Mouse (Mus musculus) midbrain, embryonic 11.5 days (tissue): ENCODE measurements around the gene Prrg2. TPM values are rescaled to one million over a fixed set of nuclear protein-coding genes. Genes with fewer than 3 reads are reported as not detected.
A peak's percentile ranks its signal among the peaks of the same experiment; 100 is the strongest.

Experiments used
- ATAC-seq: fragments of 200-750 bp; cut with Nextera tagmentation; 2 replicates; pipeline ENCODE4 v1.8.0; 2017; ENCODE audit warnings: moderate TSS enrichment, moderate library complexity; ENCODE audit not compliant: low FRiP score
- DNase-seq: peaks from one replicate; pipeline ENCODE4 v3.0.0; 2015; ENCODE audit warnings: low spot score; ENCODE audit errors: missing footprints
- H3K27ac ChIP-seq: fragments of 300-500 bp; sonication (generic); 2 replicates; pipeline ENCODE4 v1.5.1; 2014; ENCODE audit warnings: low read depth, low read length
- H3K27me3 ChIP-seq: fragments of 300-500 bp; sonication (generic); 2 replicates; pipeline ENCODE4 v1.6.1; 2014; ENCODE audit warnings: mild to moderate bottlenecking, low read length, moderate library complexity, mixed read lengths; ENCODE audit not compliant: control insufficient read depth, insufficient read depth
- H3K36me3 ChIP-seq: fragments of 300-500 bp; sonication (generic); 2 replicates; pipeline ENCODE4 v1.6.1; 2014; ENCODE audit warnings: mild to moderate bottlenecking, low read length, moderate library complexity, mixed read lengths; ENCODE audit not compliant: control insufficient read depth, insufficient read depth
- H3K4me1 ChIP-seq: fragments of 300-500 bp; sonication (generic); 2 replicates; pipeline ENCODE4 v1.6.1; 2014; ENCODE audit warnings: low read length; ENCODE audit not compliant: control insufficient read depth, insufficient read depth
- H3K4me2 ChIP-seq: fragments of 300-500 bp; sonication (generic); 2 replicates; pipeline ENCODE4 v1.6.1; 2014; ENCODE audit warnings: mild to moderate bottlenecking, moderate library complexity
- H3K4me3 ChIP-seq: fragments of 300-500 bp; sonication (generic); 2 replicates; pipeline ENCODE4 v1.5.1; 2014; ENCODE audit warnings: low read depth, low read length
- H3K9ac ChIP-seq: fragments of 300-500 bp; sonication (generic); 2 replicates; pipeline ENCODE4 v1.6.1; 2014; ENCODE audit warnings: low read length
- H3K9me3 ChIP-seq: fragments of 300-500 bp; sonication (generic); 2 replicates; pipeline ENCODE4 v1.6.1; 2016; ENCODE audit warnings: low read length; ENCODE audit not compliant: control insufficient read depth
- WGBS: fragments of 180-500 bp; shearing (Covaris S2); extraction: QIAGEN DNeasy Blood & Tissue Kit; methylation state at CpG from one replicate; pipeline ENCODE4 v1.1.7; 2014; 5-methylcytosine and 5-hydroxymethylcytosine counted together
- polyA plus RNA-seq: library from polyadenylated mRNA; unstranded; fragments of >200 nt; fragmentation: Nextera tagmentation; extraction: Ambion mirVana; gene quantifications from 2 replicates; pipeline ENCODE4 v1.2.1, GENCODE M21; 2014

Prrg2 gene
- polyA plus RNA-seq, 1 experiment from 2014 or later = 13.5 TPM

GRCm38 (mm10) chr7:45069671-45070070 is 7.2 kb upstream of the Prrg2 start:
- H3K27me3 ChIP-seq = no peaks in the 10 kb centered on the region
- ATAC-seq = no peak
- H3K4me3 ChIP-seq = no peak overlapping the region
- peak; percentile 2 for DNase-seq
- no peaks in the 10 kb centered on the region for H3K9me3 ChIP-seq
- no peak overlapping the region for H3K27ac ChIP-seq
- H3K9ac ChIP-seq = no peak overlapping the region
- H3K4me2 ChIP-seq = no peak overlapping the region
- 97% methylated on average over 2 of the region's 2 CpGs for WGBS
- H3K4me1 ChIP-seq = no peaks in the 10 kb centered on the region
- H3K36me3 ChIP-seq = no peaks in the 10 kb centered on the region

DNA sequence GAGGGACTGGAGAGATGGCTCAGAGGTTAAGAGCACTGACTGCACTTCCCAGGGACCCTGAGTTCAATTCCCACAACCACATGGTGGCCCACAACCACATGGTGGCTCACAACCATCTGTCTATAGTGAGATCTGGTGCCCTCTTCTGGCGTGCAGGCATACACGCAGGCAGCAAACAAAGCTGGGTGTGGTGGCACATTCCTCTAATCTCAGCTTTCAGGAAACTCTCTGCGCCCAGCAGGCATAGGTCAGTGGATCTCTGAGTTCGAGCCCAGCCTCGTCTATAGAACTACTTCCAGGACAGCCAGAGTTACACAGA is 5.5 kb upstream of the Prrg2 start:
- 30% methylated on average over 5 of the region's 5 CpGs for WGBS
- Histone ChIP-seq H3K9ac (no peak overlapping the region), H3K4me1 (peaks cover 5% of the 10 kb centered on the region; the same call in 1 of the 2 replicates), H3K36me3 (no peaks in the 10 kb centered on the region), H3K27me3 (no peaks in the 10 kb centered on the region), H3K4me2 (no peak overlapping the region), H3K4me3 (no peak overlapping the region), H3K27ac (no peak overlapping the region), H3K9me3 (no peaks in the 10 kb centered on the region)
- ATAC-seq = no peak
- DNase-seq = peak; percentile 84

- 76% methylated on average over 4 of the region's 4 CpGs for WGBS
Measured at GRCm38 (mm10) chr7:45067190-45067999, 4.9 kb upstream of the Prrg2 start.

DNA sequence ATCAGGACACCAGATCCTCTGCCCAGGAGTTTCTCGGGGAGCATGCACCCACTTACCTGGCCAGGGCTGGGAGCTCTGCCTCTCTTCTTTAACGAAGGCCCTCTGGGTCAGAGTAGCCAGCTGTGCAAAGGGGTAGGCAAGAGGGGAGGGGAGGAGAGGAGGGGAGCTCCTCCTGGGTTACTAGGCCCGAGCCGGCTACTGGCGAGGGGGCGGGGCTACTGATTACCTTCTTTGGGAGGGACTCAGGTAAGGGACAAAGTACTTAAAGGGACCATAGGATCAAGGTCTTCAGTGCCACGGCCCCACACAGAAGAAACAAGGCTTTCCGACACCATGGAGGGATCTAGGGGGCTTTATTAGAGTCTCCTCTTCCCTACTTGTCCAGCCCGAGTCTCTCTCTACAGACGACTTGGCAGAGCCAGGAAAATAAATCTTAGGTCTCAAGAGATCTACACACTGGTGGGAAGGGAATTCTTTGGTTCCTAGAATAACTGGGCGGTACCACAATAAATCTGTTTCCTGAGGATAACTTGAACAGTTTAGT is 873 bp downstream of the Prrg2 start:
- H3K9ac ChIP-seq = peak overlapping the region; percentile 41
- peaks cover 15% of the 10 kb centered on the region for H3K4me1 ChIP-seq
- H3K27me3 ChIP-seq = no peaks in the 10 kb centered on the region
- no peak overlapping the region for H3K27ac ChIP-seq
- no peaks in the 10 kb centered on the region for H3K9me3 ChIP-seq
- H3K4me2 ChIP-seq = peak overlapping the region; percentile 49
- peak overlapping the region; percentile 44 for H3K4me3 ChIP-seq
- H3K36me3 ChIP-seq = no peaks in the 10 kb centered on the region
- ATAC-seq (0 out of 2 replicates have a peak, but pooled peaks have one; percentile 5), DNase-seq (no peak)
- 28% methylated on average over 11 of the region's 11 CpGs for WGBS

More at GRCm38 (mm10) chr7:45067190-45067999, 4.9 kb upstream of the Prrg2 start:
- H3K4me2 ChIP-seq = no peak overlapping the region
- no peak for DNase-seq
- no peak for ATAC-seq
- H3K36me3 ChIP-seq = no peaks in the 10 kb centered on the region
- H3K4me3 ChIP-seq = no peak overlapping the region
- H3K9me3 ChIP-seq = no peaks in the 10 kb centered on the region
- no peaks in the 10 kb centered on the region for H3K27me3 ChIP-seq
- no peak overlapping the region for H3K9ac ChIP-seq
- H3K27ac ChIP-seq = no peak overlapping the region
- peaks cover 6% of the 10 kb centered on the region; the same call in 1 of the 2 replicates for H3K4me1 ChIP-seq

DNA sequence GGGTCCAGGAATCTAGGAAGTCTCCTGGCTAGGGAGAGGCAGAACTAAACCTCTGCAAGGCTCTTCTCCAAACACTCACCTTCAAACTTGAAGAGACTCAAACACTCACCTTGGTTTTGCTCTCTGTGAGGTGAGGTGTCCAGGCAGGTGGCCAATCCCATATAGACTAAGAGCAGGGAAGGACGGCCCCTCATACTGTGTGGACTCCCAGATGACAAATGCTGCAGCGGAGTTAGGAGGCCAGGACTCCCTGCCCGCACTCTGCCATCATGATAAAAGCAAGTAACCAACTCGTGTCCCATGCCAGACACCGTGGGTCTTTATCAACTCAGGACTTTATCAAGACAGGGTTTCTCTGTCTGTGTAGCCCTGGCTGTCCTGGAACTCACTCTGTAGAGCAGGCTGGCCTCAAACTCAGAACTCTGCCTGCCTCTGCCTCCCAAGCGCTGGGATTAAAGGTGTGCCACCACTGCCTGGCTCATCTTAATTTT is 1.8 kb downstream of the Prrg2 start:
- peaks cover 15% of the 10 kb centered on the region for H3K4me1 ChIP-seq

GRCm38 (mm10) chr7:45058607-45059571 is 3.6 kb downstream of the Prrg2 start:
- Histone ChIP-seq H3K4me1 (peaks cover 15% of the 10 kb centered on the region), H3K4me2 (no peak overlapping the region), H3K9ac (peak overlapping the region; percentile 43), H3K36me3 (no peaks in the 10 kb centered on the region), H3K4me3 (no peak overlapping the region), H3K27ac (no peak overlapping the region), H3K27me3 (no peaks in the 10 kb centered on the region), H3K9me3 (no peaks in the 10 kb centered on the region)
- ATAC-seq (no peak), DNase-seq (no peak)
- 74% methylated on average over 10 of the region's 10 CpGs for WGBS

More for the DNA sequence above, 1.8 kb downstream of the Prrg2 start:
- WGBS = 87% methylated on average over 6 of the region's 6 CpGs
- Histone ChIP-seq H3K9ac (no peak overlapping the region), H3K4me2 (no peak overlapping the region), H3K4me3 (no peak overlapping the region), H3K27ac (no peak overlapping the region), H3K9me3 (no peaks in the 10 kb centered on the region), H3K36me3 (no peaks in the 10 kb centered on the region), H3K27me3 (no peaks in the 10 kb centered on the region)
- DNase-seq (no peak), ATAC-seq (no peak)

DNA sequence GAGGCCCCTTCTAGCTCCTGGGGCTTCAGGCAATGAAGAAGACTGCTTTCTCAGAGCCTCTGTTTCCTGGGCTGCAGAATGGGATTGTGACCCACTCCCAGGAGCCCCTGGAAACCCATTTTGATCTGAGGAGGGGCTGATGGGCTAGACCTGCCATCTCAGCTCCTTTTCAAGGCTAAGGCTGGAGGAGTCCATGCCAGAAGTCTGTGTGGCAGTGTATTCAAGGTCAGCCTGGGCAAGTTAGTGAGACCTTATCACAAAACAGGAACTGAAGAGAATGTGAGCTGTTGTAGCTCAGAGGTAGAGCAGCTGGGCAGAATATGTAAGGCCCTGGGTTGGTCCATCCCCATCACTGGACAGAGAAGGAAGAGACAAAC is 5.5 kb downstream of the Prrg2 start:
- H3K9me3 ChIP-seq = no peaks in the 10 kb centered on the region
- ATAC-seq (no peak), DNase-seq (no peak)
- no peak overlapping the region for H3K9ac ChIP-seq
- no peak overlapping the region for H3K4me3 ChIP-seq
- H3K27ac ChIP-seq = no peak overlapping the region
- no peak overlapping the region for H3K4me2 ChIP-seq
- H3K4me1 ChIP-seq = peaks cover 14% of the 10 kb centered on the region
- no peaks in the 10 kb centered on the region for H3K36me3 ChIP-seq
- H3K27me3 ChIP-seq = no peaks in the 10 kb centered on the region

DNA sequence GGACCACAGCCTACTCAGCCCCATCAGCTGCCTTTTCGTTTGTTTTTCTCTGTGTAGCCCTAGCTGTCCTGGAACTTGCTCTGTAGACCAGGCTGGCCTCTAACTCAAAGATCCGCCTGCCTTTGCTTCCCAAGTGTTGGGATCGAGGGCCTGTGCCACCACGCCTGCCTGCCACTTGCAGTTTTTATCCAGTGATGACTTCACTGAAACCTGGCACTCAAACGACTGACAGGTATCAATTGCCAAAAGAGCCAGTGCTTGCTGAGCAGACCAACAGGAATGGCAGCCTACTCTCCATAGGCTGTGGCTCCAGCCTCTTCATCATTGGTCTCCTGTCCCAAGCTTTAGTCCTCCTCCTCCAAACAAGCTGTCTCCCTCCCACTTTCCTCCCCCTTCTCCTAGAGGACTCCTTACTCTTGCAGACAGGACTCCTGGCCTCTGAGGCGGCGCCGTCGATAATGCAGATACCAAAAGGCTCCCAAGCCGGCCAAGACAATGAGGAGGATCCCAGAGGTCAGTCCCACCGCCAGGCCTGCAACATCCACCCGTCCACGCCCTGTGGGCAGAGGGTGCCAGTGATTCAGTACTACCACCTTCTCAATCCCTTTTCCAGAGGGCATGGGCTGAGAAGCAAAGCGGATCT is 6.0 kb downstream of the Prrg2 start:
- Histone ChIP-seq H3K9ac (no peak overlapping the region), H3K27ac (no peak overlapping the region), H3K4me2 (no peak overlapping the region), H3K27me3 (no peaks in the 10 kb centered on the region), H3K4me1 (peaks cover 15% of the 10 kb centered on the region), H3K4me3 (no peak overlapping the region), H3K36me3 (no peaks in the 10 kb centered on the region), H3K9me3 (no peaks in the 10 kb centered on the region)
- ATAC-seq = no peak
- no peak for DNase-seq
- WGBS = 69% methylated on average over 14 of the region's 14 CpGs
